Mouse (Mus musculus) frontal cortex, postnatal 36 days (tissue): Measurements from ENCODE around the gene Selenov.

Source experiments
- DNase-seq, 2 experiments: peaks; one replicate each; pipeline ENCODE4 v3.0.0; 2022; ENCODE audit warnings: low spot score in 2 of 2

Gene Selenov

GRCm38 (mm10) chr7:28290638-28291590, at the start of gene Selenov:
Gene Selenov (minus strand): TSS chr7:28291186.
- peak in 1 of 2 experiments; percentile 55 for DNase-seq

- peak in 1 of 2 experiments; percentile 19 for DNase-seq
Observed at GRCm38 (mm10) chr7:28339213-28339917, 48.4 kb upstream of the Selenov start.

- peak; percentile 95 to 97 for DNase-seq
Observed at GRCm38 (mm10) chr7:28338108-28338998, 47.4 kb upstream of the Selenov start, which contains the start of gene Supt5. Gene Supt5 (minus strand): TSS chr7:28338746.

- DNase-seq: no peak
Observed at GRCm38 (mm10) chr7:28335471-28335870, 44.5 kb upstream of the Selenov start.

GRCm38 (mm10) chr7:28334534-28334933, 43.5 kb upstream of the Selenov start:
- DNase-seq: no peak

- no peak for DNase-seq
Observed at GRCm38 (mm10) chr7:28328260-28328659, 37.3 kb upstream of the Selenov start.

- no peak for DNase-seq
Observed at GRCm38 (mm10) chr7:28326457-28326856, 35.5 kb upstream of the Selenov start.

- no peak for DNase-seq
Observed at GRCm38 (mm10) chr7:28325293-28325692, 34.3 kb upstream of the Selenov start.

GRCm38 (mm10) chr7:28321974-28322720, 31.2 kb upstream of the Selenov start:
- DNase-seq: no peak

GRCm38 (mm10) chr7:28318714-28319113, 27.7 kb upstream of the Selenov start:
- no peak for DNase-seq

- no peak for DNase-seq
Observed at GRCm38 (mm10) chr7:28318036-28318435, 27.1 kb upstream of the Selenov start.

- DNase-seq: peak; percentile 99 to 100
Observed at GRCm38 (mm10) chr7:28311926-28312543, 21.0 kb upstream of the Selenov start, which contains the start of gene Timm50. Gene Timm50 (minus strand): TSS chr7:28312072.

- no peak for DNase-seq
Observed at GRCm38 (mm10) chr7:28311151-28311925, 20.4 kb upstream of the Selenov start.

GRCm38 (mm10) chr7:28309737-28310136, 18.8 kb upstream of the Selenov start:
- no peak for DNase-seq

GRCm38 (mm10) chr7:28306216-28306615, 15.2 kb upstream of the Selenov start:
- DNase-seq: no peak

- DNase-seq: no peak
Observed at GRCm38 (mm10) chr7:28305641-28306040, 14.7 kb upstream of the Selenov start.

- peak in 1 of 2 experiments; percentile 42 for DNase-seq
Observed at GRCm38 (mm10) chr7:28301616-28302433, 10.8 kb upstream of the Selenov start, which contains the start of gene Dll3. Gene Dll3 (minus strand): TSS chr7:28302238.

- peak in 1 of 2 experiments; percentile 53 for DNase-seq
Observed at GRCm38 (mm10) chr7:28298837-28299625, 8.0 kb upstream of the Selenov start.
